Mouse (Mus musculus): ENCODE measurements around the gene Ifrd2. TPM values are rescaled to one million over a fixed set of nuclear protein-coding genes. Genes with fewer than 3 reads are reported as not detected.

The Ifrd2 gene
- polyA plus RNA-seq, 1 experiment: 29.4 TPM

DNA sequence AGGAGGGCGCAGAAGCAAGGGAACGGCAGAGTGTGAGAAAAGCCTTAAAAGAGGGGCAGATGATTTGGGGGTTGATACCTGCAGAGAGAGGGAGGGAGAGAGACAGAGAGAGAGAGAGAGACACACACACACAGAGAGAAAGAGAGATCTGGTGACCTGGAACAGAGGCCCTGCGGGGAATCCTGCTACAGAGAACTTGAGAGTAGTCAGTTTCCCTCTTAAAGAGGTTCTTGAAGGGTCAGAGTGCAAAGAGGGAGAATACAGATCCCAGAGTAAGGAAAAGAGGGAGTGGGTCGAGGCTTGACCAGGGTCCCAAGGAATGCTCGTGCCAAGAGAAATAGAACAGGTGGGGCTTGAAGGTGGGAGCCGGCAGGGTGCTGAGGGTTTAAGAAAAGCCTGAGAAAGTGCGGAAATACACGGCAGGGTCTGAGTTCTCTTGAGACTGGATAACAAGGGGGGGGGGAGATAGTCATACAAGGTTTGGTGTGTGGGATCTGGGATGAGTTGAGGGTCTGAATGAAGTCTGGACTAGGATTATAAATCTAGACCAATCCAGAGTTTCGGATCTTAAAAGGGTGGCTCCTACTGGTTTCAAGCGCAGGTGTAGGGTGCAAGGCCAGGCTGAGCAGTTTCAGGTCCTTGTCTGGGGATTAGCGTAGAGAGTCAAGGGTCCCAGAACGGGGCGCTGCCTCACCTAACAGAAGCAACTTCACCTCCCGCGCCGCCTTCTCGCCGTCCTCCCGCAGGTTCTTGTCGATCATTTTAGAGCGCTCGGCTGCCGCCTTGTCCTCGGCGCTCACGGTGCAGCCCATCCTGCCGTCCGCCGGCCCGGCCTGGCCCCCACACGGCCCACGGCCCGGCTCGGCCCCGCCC lies 47.2 kb downstream of the Ifrd2 start:
- Histone ChIP-seq H3K79me2 (ENCODE audit: control insufficient read depth, insufficient read depth) (peaks cover 54% of the 10 kb centered on the region), H3ac (ENCODE audit: control insufficient read depth, insufficient read length) (peak overlapping the region; percentile 81), H3K4me3 (peak overlapping the region; percentile 97), H3K4me2 (ENCODE audit: low read depth) (peak overlapping the region; percentile 58), H3K36me3 (ENCODE audit: control insufficient read depth, insufficient read depth) (no peaks in the 10 kb centered on the region), H3K27me3 (ENCODE audit: control insufficient read depth, insufficient read depth, insufficient read length) (no peaks in the 10 kb centered on the region)
- peak in 1 of 3 experiments; percentile 2 for TF ChIP-seq MYOD1 (IDR thresholded peaks at IDR 0.05; ENCODE audit: control insufficient read depth in 1 of 3, insufficient read length in 2 of 3, low read depth in 2 of 3)
- no peak for TF ChIP-seq MYOG (IDR thresholded peaks at IDR 0.05; ENCODE audit: control insufficient read depth in 1 of 3, insufficient read depth in 1 of 3, insufficient read length in 2 of 3, low read depth in 2 of 3)
- no peak for TF ChIP-seq TCF3 (IDR thresholded peaks at IDR 0.05; ENCODE audit: insufficient read length, low read depth)

GRCm38 (mm10) chr9:107635279-107636028 lies 48.0 kb downstream of the Ifrd2 start, which contains the start of gene Gnai2:
Gene Gnai2, minus strand, starts transcription at chr9:107635367.
- Histone ChIP-seq H3K4me2 (ENCODE audit: low read depth) (peak within 1 kb of the TSS; percentile 75), H3ac (ENCODE audit: control insufficient read depth, insufficient read length) (peak within 1 kb of the TSS; percentile 81), H3K27me3 (ENCODE audit: control insufficient read depth, insufficient read depth, insufficient read length) (no peaks in the 10 kb centered on the region), H3K79me2 (ENCODE audit: control insufficient read depth, insufficient read depth) (peaks cover 45% of the 10 kb centered on the region), H3K36me3 (ENCODE audit: control insufficient read depth, insufficient read depth) (no peaks in the 10 kb centered on the region), H3K4me3 (peak within 1 kb of the TSS; percentile 97)
- peak; percentile 83 for TF ChIP-seq POLR2A (IDR thresholded peaks at IDR 0.05; ENCODE audit: insufficient read length, low read depth)
- peak; percentile 69 for TF ChIP-seq USF1 (IDR thresholded peaks at IDR 0.05; ENCODE audit: low read depth)
- TF ChIP-seq TCF12 (IDR thresholded peaks at IDR 0.05; ENCODE audit: insufficient read depth, poor library complexity, severe bottlenecking): no peak
- TF ChIP-seq TCF3 (IDR thresholded peaks at IDR 0.05; ENCODE audit: insufficient read length, low read depth): no peak
- TF ChIP-seq CEBPB (IDR thresholded peaks at IDR 0.05; ENCODE audit: insufficient read depth, poor library complexity, severe bottlenecking): no peak
- TF ChIP-seq E2F4 (IDR thresholded peaks at IDR 0.05; ENCODE audit: insufficient read depth): no peak
- peak; percentile 74 for TF ChIP-seq POLR2AphosphoS2 (IDR thresholded peaks at IDR 0.05; ENCODE audit: insufficient read length, low read depth)
- no peak for TF ChIP-seq MAX (IDR thresholded peaks at IDR 0.05; ENCODE audit: low read depth)
- no peak for TF ChIP-seq MYOG (IDR thresholded peaks at IDR 0.05; ENCODE audit: control insufficient read depth in 1 of 3, insufficient read depth in 1 of 3, insufficient read length in 2 of 3, low read depth in 2 of 3)
- no peak for TF ChIP-seq SRF (IDR thresholded peaks at IDR 0.05; ENCODE audit: control insufficient read depth, insufficient read length, low read depth)
- no peak for TF ChIP-seq MYOD1 (IDR thresholded peaks at IDR 0.05; ENCODE audit: control insufficient read depth in 1 of 3, insufficient read length in 2 of 3, low read depth in 2 of 3)

DNA sequence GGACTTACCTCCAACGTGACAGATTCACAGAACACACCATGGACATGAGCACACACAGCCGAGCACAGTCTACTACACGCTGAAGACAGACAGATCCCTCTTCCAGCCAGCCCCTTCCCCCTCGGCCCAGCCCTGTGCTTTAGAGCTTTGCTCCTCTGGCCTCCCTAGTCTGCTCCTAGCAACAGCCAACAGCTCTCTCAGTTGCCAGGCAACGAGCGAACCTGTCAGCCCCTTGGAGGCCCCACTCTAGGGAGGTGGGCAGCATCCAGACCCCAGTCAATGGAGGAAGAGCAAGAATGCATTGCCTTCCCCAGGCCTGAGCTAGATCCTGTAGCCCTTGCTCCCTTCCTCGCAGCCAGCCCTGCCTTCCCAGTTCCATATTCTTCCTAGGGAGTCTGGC lies 49.6 kb downstream of the Ifrd2 start:
- no peak overlapping the region for H3ac ChIP-seq (ENCODE audit: control insufficient read depth, insufficient read length)
- no peak overlapping the region for H3K4me3 ChIP-seq
- TF ChIP-seq POLR2AphosphoS2 (IDR thresholded peaks at IDR 0.05; ENCODE audit: insufficient read length, low read depth) (no peak), MAX (IDR thresholded peaks at IDR 0.05; ENCODE audit: low read depth) (no peak), TCF12 (IDR thresholded peaks at IDR 0.05; ENCODE audit: insufficient read depth, poor library complexity, severe bottlenecking) (no peak), SRF (IDR thresholded peaks at IDR 0.05; ENCODE audit: control insufficient read depth, insufficient read length, low read depth) (no peak), MYOG (IDR thresholded peaks at IDR 0.05; ENCODE audit: control insufficient read depth in 1 of 3, insufficient read depth in 1 of 3, insufficient read length in 2 of 3, low read depth in 2 of 3) (no peak), REST (IDR thresholded peaks at IDR 0.05; ENCODE audit: insufficient read depth, insufficient read length) (no peak), CEBPB (IDR thresholded peaks at IDR 0.05; ENCODE audit: insufficient read depth, poor library complexity, severe bottlenecking) (no peak), MYOD1 (IDR thresholded peaks at IDR 0.05; ENCODE audit: control insufficient read depth in 1 of 3, insufficient read length in 2 of 3, low read depth in 2 of 3) (no peak), USF1 (IDR thresholded peaks at IDR 0.05; ENCODE audit: low read depth) (no peak), TCF3 (IDR thresholded peaks at IDR 0.05; ENCODE audit: insufficient read length, low read depth) (no peak), POLR2A (IDR thresholded peaks at IDR 0.05; ENCODE audit: insufficient read length, low read depth) (no peak), E2F4 (IDR thresholded peaks at IDR 0.05; ENCODE audit: insufficient read depth) (no peak)
- H3K27me3 ChIP-seq (ENCODE audit: control insufficient read depth, insufficient read depth, insufficient read length): no peaks in the 10 kb centered on the region
- H3K79me2 ChIP-seq (ENCODE audit: control insufficient read depth, insufficient read depth): peaks cover 29% of the 10 kb centered on the region
- H3K4me2 ChIP-seq (ENCODE audit: low read depth): no peak overlapping the region
- H3K36me3 ChIP-seq (ENCODE audit: control insufficient read depth, insufficient read depth): no peaks in the 10 kb centered on the region

GRCm38 (mm10) chr9:107640257-107640772 lies 52.9 kb downstream of the Ifrd2 start:
- no peaks in the 10 kb centered on the region for H3K27me3 ChIP-seq (ENCODE audit: control insufficient read depth, insufficient read depth, insufficient read length)
- TF ChIP-seq MYOG (IDR thresholded peaks at IDR 0.05; ENCODE audit: control insufficient read depth in 1 of 3, insufficient read depth in 1 of 3, insufficient read length in 2 of 3, low read depth in 2 of 3) (peak in 1 of 3 experiments; percentile 33), POLR2AphosphoS2 (IDR thresholded peaks at IDR 0.05; ENCODE audit: insufficient read length, low read depth) (no peak)

More at GRCm38 (mm10) chr9:107640257-107640772, 52.9 kb downstream of the Ifrd2 start:
- H3K4me2 ChIP-seq (ENCODE audit: low read depth): no peak overlapping the region
- no peak overlapping the region for H3ac ChIP-seq (ENCODE audit: control insufficient read depth, insufficient read length)
- H3K4me3 ChIP-seq: no peak overlapping the region
- no peaks in the 10 kb centered on the region for H3K79me2 ChIP-seq (ENCODE audit: control insufficient read depth, insufficient read depth)
- no peaks in the 10 kb centered on the region for H3K36me3 ChIP-seq (ENCODE audit: control insufficient read depth, insufficient read depth)

Data from myocyte (in vitro differentiated cells).